8 mouse cellular contexts compared by ENCODE assay signal in the genomic region with DNA sequence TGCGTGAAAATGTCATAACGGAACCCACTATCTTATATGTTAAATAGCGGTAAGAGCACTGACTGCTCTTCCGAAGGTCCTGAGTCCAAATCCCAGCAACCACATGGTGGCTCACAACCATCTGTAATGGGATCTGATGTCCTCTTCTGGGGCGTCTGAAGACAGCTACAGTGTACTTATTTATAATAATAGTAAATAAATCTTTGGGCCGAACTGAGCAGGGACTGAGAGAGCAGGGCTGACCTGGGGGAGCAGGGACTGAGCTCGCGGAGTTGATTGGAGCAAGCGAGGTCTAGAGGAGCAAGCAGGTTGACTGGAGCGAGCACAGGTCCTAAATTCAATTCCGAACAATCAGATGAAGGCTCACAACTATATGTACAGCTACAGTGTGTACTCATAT. TPM values are rescaled to one million over a fixed set of nuclear protein-coding genes. Genes with fewer than 3 reads are reported as not detected.
DNase-seq lines count a peak whose midpoint lies in the region; ATAC-seq and TF ChIP-seq lines count a peak whose summit lies in the region.
"Not testable (repeated sequence)": the region's sequence is repeated elsewhere in the genome, so short reads cannot be mapped to it uniquely, and the experiment has no call there.

No protein-coding gene starts in this region.

- not testable (repeated sequence) for ATAC-seq in embryonic facial prominence, embryonic 12.5 days (ENCODE audit: insufficient number of reproducible peaks, insufficient read depth, low FRiP score, low TSS enrichment); liver, postnatal 0 days
- ATAC-seq in hindbrain, embryonic 12.5 days (ENCODE audit: low FRiP score), result peak; percentile 27
- ATAC-seq in kidney, embryonic 16.5 days (ENCODE audit: low FRiP score, low TSS enrichment), result peak; percentile 7; the same call in 1 of the 2 replicates
- peak; percentile 46 for ATAC-seq in midbrain, embryonic 16.5 days

- not testable (repeated sequence) for H3K27me3 ChIP-seq in embryonic facial prominence, embryonic 12.5 days; hindbrain, embryonic 12.5 days; kidney, embryonic 16.5 days (ENCODE audit: insufficient read depth, low read length); liver, postnatal 0 days (ENCODE audit: insufficient read depth, low read length); midbrain, embryonic 16.5 days (ENCODE audit: control insufficient read depth, insufficient read depth, low read depth, low read length)

- not testable (repeated sequence) for H3K9me3 ChIP-seq in embryonic facial prominence, embryonic 12.5 days; hindbrain, embryonic 12.5 days (replicated peaks); kidney, embryonic 16.5 days (ENCODE audit: low read length); liver, postnatal 0 days (ENCODE audit: low read length); midbrain, embryonic 16.5 days (replicated peaks; ENCODE audit: control insufficient read depth, low read length, poor library complexity, severe bottlenecking)

- H3K36me3 ChIP-seq in embryonic facial prominence, embryonic 12.5 days; hindbrain, embryonic 12.5 days; kidney, embryonic 16.5 days (ENCODE audit: insufficient read depth, low read length); liver, postnatal 0 days (replicated peaks; ENCODE audit: insufficient read depth, low read length); midbrain, embryonic 16.5 days (ENCODE audit: control insufficient read depth, insufficient read depth, low read length): not testable (repeated sequence)

- not testable (repeated sequence) for H3K27ac ChIP-seq in embryonic facial prominence, embryonic 12.5 days; hindbrain, embryonic 12.5 days; kidney, embryonic 16.5 days (ENCODE audit: low read length); liver, postnatal 0 days (ENCODE audit: low read depth)
- H3K27ac ChIP-seq in gastrocnemius, adult 2 months, result peak overlapping the region; percentile 81
- H3K27ac ChIP-seq in midbrain, embryonic 16.5 days (ENCODE audit: low read length), result peak overlapping the region; percentile 58

- TF ChIP-seq CTCF in gastrocnemius, adult 2 months (IDR thresholded peaks at IDR 0.05); liver, postnatal 0 days (IDR thresholded peaks at IDR 0.05; ENCODE audit: low read depth): not testable (repeated sequence)

- TF ChIP-seq EP300 in liver, postnatal 0 days (IDR thresholded peaks at IDR 0.05; ENCODE audit: low read depth), result not testable (repeated sequence)

- not testable (repeated sequence) for H3K4me1 ChIP-seq in embryonic facial prominence, embryonic 12.5 days; hindbrain, embryonic 12.5 days; kidney, embryonic 16.5 days (ENCODE audit: insufficient read depth, low read length); liver, postnatal 0 days (ENCODE audit: insufficient read depth); midbrain, embryonic 16.5 days (ENCODE audit: control insufficient read depth, insufficient read depth, low read length)

- not testable (repeated sequence) for H3K9ac ChIP-seq in embryonic facial prominence, embryonic 12.5 days; hindbrain, embryonic 12.5 days; kidney, embryonic 16.5 days (replicated peaks; ENCODE audit: low read length); liver, postnatal 0 days (replicated peaks); midbrain, embryonic 16.5 days (ENCODE audit: low read depth, low read length)

- intact Hi-C loops in gastrocnemius, adult 2 months (cut with DNase I), result loop anchor here (5.0 kb wide), 2 partner anchors 175 to 1745 kb away; a partner anchor contains a TSS

- H3K4me3 ChIP-seq in embryonic facial prominence, embryonic 12.5 days, result peak overlapping the region; percentile 53
- H3K4me3 ChIP-seq in gastrocnemius, adult 2 months, result peak overlapping the region; percentile 85
- peak overlapping the region; percentile 51 for H3K4me3 ChIP-seq in hindbrain, embryonic 12.5 days
- peak overlapping the region; percentile 58 for H3K4me3 ChIP-seq in kidney, embryonic 16.5 days (ENCODE audit: low read length)
- peak overlapping the region; percentile 64 for H3K4me3 ChIP-seq in liver, postnatal 0 days (ENCODE audit: low read depth, low read length)
- H3K4me3 ChIP-seq in midbrain, embryonic 16.5 days (ENCODE audit: low read depth, low read length), result peak overlapping the region; percentile 32

- H3K4me2 ChIP-seq in embryonic facial prominence, embryonic 12.5 days (replicated peaks), result peak overlapping the region; percentile 44
- H3K4me2 ChIP-seq in hindbrain, embryonic 12.5 days (replicated peaks), result peak overlapping the region; percentile 45
- H3K4me2 ChIP-seq in kidney, embryonic 16.5 days (replicated peaks; ENCODE audit: low read depth, low read length), result peak overlapping the region; percentile 43
- peak overlapping the region; percentile 82 for H3K4me2 ChIP-seq in liver, postnatal 0 days (ENCODE audit: low read depth, low read length)
- peak overlapping the region; percentile 52 for H3K4me2 ChIP-seq in midbrain, embryonic 16.5 days (ENCODE audit: low read length)

- peak; percentile 8 for DNase-seq in brain, adult 2 months (ENCODE audit: low read depth, low spot score)
- not testable (repeated sequence) for DNase-seq in gastrocnemius, adult 2 months; liver, postnatal 0 days
- DNase-seq in thymus, postnatal 25 days, result peak; percentile 5

- WGBS in embryonic facial prominence, embryonic 12.5 days, result 45% methylated on average over 11 of the region's 11 CpGs
- 44% methylated on average over 11 of the region's 11 CpGs for WGBS in hindbrain, embryonic 12.5 days
- 50% methylated on average over 11 of the region's 11 CpGs for WGBS in kidney, embryonic 16.5 days
- WGBS in liver, postnatal 0 days (ENCODE audit: insufficient replicate concordance), result 37% methylated on average over 11 of the region's 11 CpGs
- 39% methylated on average over 11 of the region's 11 CpGs for WGBS in midbrain, embryonic 16.5 days

RNA-seq across cellular contexts. Expression of a gene that starts 0.7 kb away (rescaled TPM):
- polyA plus RNA-seq in embryonic facial prominence, embryonic 12.5 days (2016; fragmentation: Nextera tagmentation; extraction: Ambion mirVana), result 60.6 and 62.0 TPM in 2 replicates
- 10 to 100 TPM; 30.9 to 33.2 TPM for total RNA-seq in gastrocnemius, adult 2 months (2021)
- polyA plus RNA-seq in hindbrain, embryonic 12.5 days (2016; fragmentation: Nextera tagmentation; extraction: Ambion mirVana), result 73.5 and 74.2 TPM in 2 replicates
- 72.8 and 74.0 TPM in 2 replicates for polyA plus RNA-seq in kidney, embryonic 16.5 days (2015; fragmentation: Nextera tagmentation; extraction: Ambion mirVana)
- polyA plus RNA-seq in liver, postnatal 0 days (2015; fragmentation: Nextera tagmentation; extraction: Ambion mirVana), result 19.5 and 20.1 TPM in 2 replicates
- polyA plus RNA-seq in midbrain, embryonic 16.5 days (2015; fragmentation: Nextera tagmentation; extraction: Ambion mirVana), result 127 and 131 TPM in 2 replicates

Comparison
In these comparisons a context has a peak if more than half of its experiments do, and no peak if none do; other contexts are left out.
1. H3K4me3 ChIP-seq: peak in every context shown above with its lines; median percentile 85 in gastrocnemius, adult 2 months; 64 in liver, postnatal 0 days; 58 in kidney, embryonic 16.5 days; 53 in embryonic facial prominence, embryonic 12.5 days; 51 in hindbrain, embryonic 12.5 days; 32 in midbrain, embryonic 16.5 days.